Comparison of ENCODE assay signal across 26 mouse cellular contexts in the genomic region with DNA sequence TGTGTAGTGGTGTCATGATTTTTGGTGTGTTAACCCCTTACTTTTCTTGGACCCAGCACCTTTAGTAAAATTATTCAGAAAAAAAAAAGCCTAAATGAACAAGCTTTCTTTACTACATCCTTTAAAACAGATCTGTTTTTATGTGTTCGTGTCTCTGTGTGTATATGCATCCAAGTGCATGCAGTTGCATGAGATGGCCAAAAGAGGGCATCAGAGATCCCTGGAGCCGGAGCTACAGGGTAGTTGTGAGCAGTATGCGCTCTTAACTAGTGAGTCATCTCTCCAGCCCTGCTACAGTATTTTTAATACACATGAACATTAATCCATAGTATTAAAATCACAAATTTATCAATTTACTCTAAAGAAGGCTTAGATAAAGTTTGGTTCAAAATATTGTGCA. TPM values are rescaled to one million over a fixed set of nuclear protein-coding genes. Genes with fewer than 3 reads are reported as not detected.
DNase-seq lines count a peak whose midpoint lies in the region; ATAC-seq and TF ChIP-seq lines count a peak whose summit lies in the region.
"Had no signal": no experiment of that assay in that cellular context is flagged by ENCODE, and none has a peak within 500 bp of the region (broad histone marks: within the 10 kb centered on the region; RNA-seq: fewer than 3 reads in every experiment).

No protein-coding gene starts in this region.

- H3K9ac ChIP-seq in heart, embryonic 11.5 days (ENCODE audit: low read depth, low read length) = no peak overlapping the region
- H3K9ac ChIP-seq: heart, embryonic 12.5 days; hindbrain, embryonic 13.5 days; intestine, embryonic 15.5 days had no signal

- H3K9me3 ChIP-seq in heart, embryonic 11.5 days (replicated peaks; ENCODE audit: control insufficient read depth, low read length) = no peaks in the 10 kb centered on the region
- H3K9me3 ChIP-seq: hindbrain, embryonic 13.5 days; intestine, embryonic 15.5 days had no signal

- H3K4me3 ChIP-seq in gastrocnemius, adult 2 months = no peak overlapping the region
- no peak overlapping the region for H3K4me3 ChIP-seq in left cerebral cortex, adult 2 months
- no peak overlapping the region for H3K4me3 ChIP-seq in testis, adult 2 months (ENCODE audit: control insufficient read depth, low read depth, low read length)
- H3K4me3 ChIP-seq in heart, embryonic 11.5 days (ENCODE audit: low read depth, low read length) = no peak overlapping the region
- H3K4me3 ChIP-seq: heart, embryonic 12.5 days; hindbrain, embryonic 13.5 days; intestine, embryonic 15.5 days; limb, embryonic 10.5 days had no signal

- DNase-seq in gastrocnemius, adult 2 months = no peak
- DNase-seq in gastrocnemius, postnatal 36 days = no peak
- no peak for DNase-seq in left cerebral cortex, adult 2 months (ENCODE audit: extremely low spot score in 1 of 2, low spot score in 2 of 2)
- DNase-seq in left cerebral cortex, adult 8-10 months (ENCODE audit: low spot score in 2 of 2) = no peak
- DNase-seq in testis, postnatal 10 days (ENCODE audit: low spot score) = no peak
- no peak for DNase-seq in thymus, postnatal 4 days
- DNase-seq: adrenal gland, postnatal 25 days; cerebellum, adult 11-12 months; cerebellum, postnatal 14 days; embryo, embryonic 11 days; heart, postnatal 14 days; kidney, postnatal 14 days; lung, postnatal 14 days; retina, postnatal 1 day; right cerebral cortex, postnatal 4 days; thymus, postnatal 25 days had no signal

- no peaks in the 10 kb centered on the region for H3K4me1 ChIP-seq in testis, adult 2 months (ENCODE audit: control insufficient read depth, insufficient read depth, low read length)
- no peaks in the 10 kb centered on the region for H3K4me1 ChIP-seq in heart, embryonic 11.5 days (ENCODE audit: control insufficient read depth, insufficient read depth, low read length)
- H3K4me1 ChIP-seq: heart, embryonic 12.5 days had no signal

- no peak for TF ChIP-seq POLR2A in testis, adult 2 months (IDR thresholded peaks at IDR 0.05; ENCODE audit: control insufficient read depth, low read depth, low read length)

- intact Hi-C loops in gastrocnemius, adult 2 months (cut with DNase I) = no loop called here
- intact Hi-C loops in gastrocnemius, postnatal 36 days (cut with DNase I) = no loop called here
- intact Hi-C loops in left cerebral cortex, adult 2 months (cut with DNase I) = no loop called here

- H3K27ac ChIP-seq in gastrocnemius, adult 2 months = no peak overlapping the region
- H3K27ac ChIP-seq in left cerebral cortex, adult 2 months = no peak overlapping the region
- H3K27ac ChIP-seq in testis, adult 2 months (ENCODE audit: control insufficient read depth, insufficient read depth, low read depth, low read length) = no peak overlapping the region
- no peak overlapping the region for H3K27ac ChIP-seq in heart, embryonic 11.5 days (ENCODE audit: low read depth, low read length)
- H3K27ac ChIP-seq: hindbrain, embryonic 13.5 days; intestine, embryonic 15.5 days; limb, embryonic 10.5 days had no signal

- H3K27me3 ChIP-seq in testis, adult 2 months (ENCODE audit: control insufficient read depth, insufficient read depth, low read length) = no peaks in the 10 kb centered on the region
- no peaks in the 10 kb centered on the region for H3K27me3 ChIP-seq in heart, embryonic 11.5 days (ENCODE audit: control insufficient read depth, insufficient read depth, low read length)
- H3K27me3 ChIP-seq: CH12.LX; heart, embryonic 12.5 days; hindbrain, embryonic 13.5 days; intestine, embryonic 15.5 days had no signal

- 85% methylated on average over 3 of the region's 3 CpGs for WGBS in heart, embryonic 11.5 days (ENCODE audit: insufficient replicate concordance)

- no peak for ATAC-seq in heart, embryonic 11.5 days (replicated peaks; ENCODE audit: insufficient number of reproducible peaks, low FRiP score, low TSS enrichment)
- ATAC-seq: forebrain, embryonic 16.5 days; intestine, embryonic 15.5 days; midbrain, embryonic 16.5 days had no signal

- H3K4me2 ChIP-seq in heart, embryonic 11.5 days = no peak overlapping the region
- H3K4me2 ChIP-seq: heart, embryonic 12.5 days; hindbrain, embryonic 13.5 days; intestine, embryonic 15.5 days had no signal

- peak; percentile 14; the same call in 1 of the 2 replicates for TF ChIP-seq CTCF in gastrocnemius, adult 2 months (IDR thresholded peaks at IDR 0.05)
- peak; percentile 1 for TF ChIP-seq CTCF in left cerebral cortex, adult 2 months (IDR thresholded peaks at IDR 0.05)
- TF ChIP-seq CTCF in testis, adult 2 months (IDR thresholded peaks at IDR 0.05; ENCODE audit: control insufficient read depth, insufficient read depth, insufficient replicate concordance, low read depth, low read length) = peak; percentile 36; the same call in 1 of the 2 replicates

- no peaks in the 10 kb centered on the region for H3K36me3 ChIP-seq in testis, adult 2 months (ENCODE audit: control insufficient read depth, insufficient read depth, low read length)
- H3K36me3 ChIP-seq in heart, embryonic 11.5 days (ENCODE audit: control insufficient read depth, insufficient read depth, low read length) = no peaks in the 10 kb centered on the region
- H3K36me3 ChIP-seq: heart, embryonic 12.5 days; hindbrain, embryonic 13.5 days; intestine, embryonic 15.5 days; limb, embryonic 10.5 days had no signal

RNA-seq across cellular contexts. Expression of gene Phldb2, which starts 14.0 kb away (rescaled TPM):
- total RNA-seq in gastrocnemius, adult 2 months (2021) = 1 to 10 TPM; 5.2 to 6.8 TPM
- total RNA-seq in gastrocnemius, postnatal 36 days (2021) = 1 to 10 TPM; 6.1 to 8.1 TPM
- total RNA-seq in left cerebral cortex, adult 2 months (2021) = 1 to 10 TPM; 6.0 to 6.1 TPM
- total RNA-seq in left cerebral cortex, adult 8-10 months (2022) = 1 to 10 TPM; 6.1 to 8.0 (median 7.6) TPM
- 0.65 and 0.69 TPM in 2 replicates for polyA plus RNA-seq in testis, adult 2 months (2012; rRNA removed)
- polyA plus RNA-seq in heart, embryonic 11.5 days (2014; fragmentation: Nextera tagmentation; extraction: Ambion mirVana) = 37.3 and 38.2 TPM in 2 replicates
- total RNA-seq: CH12.LX; megakaryocyte-erythroid progenitor cell, adult 5-6 weeks had no signal
